Mouse (Mus musculus) induced T-regulatory cell, adult 2 months (primary cell): ENCODE results near the gene Scd1.
"Not testable (repeated sequence)": the region's sequence is repeated elsewhere in the genome, so short reads cannot be mapped to it uniquely, and the experiment has no call there.

Source experiments
- DNase-seq: peaks from one replicate; pipeline ENCODE4 v3.0.0-alpha.2; 2012; ENCODE audit warnings: low read depth

Gene Scd1

GRCm38 (mm10) chr19:44396742-44397141 lies 10.9 kb downstream of the Scd1 start:
- no peak for DNase-seq

- no peak for DNase-seq
Observed at GRCm38 (mm10) chr19:44394972-44395371, 12.7 kb downstream of the Scd1 start.

DNA sequence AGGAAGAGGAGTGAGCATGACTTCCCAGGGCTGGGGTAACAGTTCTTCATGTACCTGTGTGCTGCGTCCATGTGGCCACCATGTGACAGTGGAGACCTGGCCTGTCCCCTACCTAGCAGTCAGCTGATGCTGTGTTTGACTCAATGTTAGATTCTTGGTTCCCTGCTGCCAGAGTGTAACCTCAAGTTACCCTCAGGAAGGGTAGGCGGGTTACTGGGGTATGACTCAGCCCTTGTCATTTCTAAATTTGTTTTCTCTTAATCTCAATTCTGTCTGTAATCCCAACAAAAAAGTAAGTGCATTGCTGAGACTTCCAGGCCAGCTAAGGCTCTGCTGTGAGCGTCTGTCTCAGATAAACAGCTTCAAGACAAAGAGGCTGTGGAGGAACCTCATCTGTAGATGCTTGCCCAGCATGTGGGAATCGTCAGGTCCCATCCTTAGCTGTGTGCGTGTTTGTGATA lies 13.7 kb downstream of the Scd1 start:
- DNase-seq = no peak

- no peak for DNase-seq
Observed at GRCm38 (mm10) chr19:44392339-44393009, 15.2 kb downstream of the Scd1 start.

GRCm38 (mm10) chr19:44391856-44392255 lies 15.8 kb downstream of the Scd1 start:
- DNase-seq = no peak

GRCm38 (mm10) chr19:44389507-44389906 lies 18.2 kb downstream of the Scd1 start:
- DNase-seq = peak; percentile 27

DNA sequence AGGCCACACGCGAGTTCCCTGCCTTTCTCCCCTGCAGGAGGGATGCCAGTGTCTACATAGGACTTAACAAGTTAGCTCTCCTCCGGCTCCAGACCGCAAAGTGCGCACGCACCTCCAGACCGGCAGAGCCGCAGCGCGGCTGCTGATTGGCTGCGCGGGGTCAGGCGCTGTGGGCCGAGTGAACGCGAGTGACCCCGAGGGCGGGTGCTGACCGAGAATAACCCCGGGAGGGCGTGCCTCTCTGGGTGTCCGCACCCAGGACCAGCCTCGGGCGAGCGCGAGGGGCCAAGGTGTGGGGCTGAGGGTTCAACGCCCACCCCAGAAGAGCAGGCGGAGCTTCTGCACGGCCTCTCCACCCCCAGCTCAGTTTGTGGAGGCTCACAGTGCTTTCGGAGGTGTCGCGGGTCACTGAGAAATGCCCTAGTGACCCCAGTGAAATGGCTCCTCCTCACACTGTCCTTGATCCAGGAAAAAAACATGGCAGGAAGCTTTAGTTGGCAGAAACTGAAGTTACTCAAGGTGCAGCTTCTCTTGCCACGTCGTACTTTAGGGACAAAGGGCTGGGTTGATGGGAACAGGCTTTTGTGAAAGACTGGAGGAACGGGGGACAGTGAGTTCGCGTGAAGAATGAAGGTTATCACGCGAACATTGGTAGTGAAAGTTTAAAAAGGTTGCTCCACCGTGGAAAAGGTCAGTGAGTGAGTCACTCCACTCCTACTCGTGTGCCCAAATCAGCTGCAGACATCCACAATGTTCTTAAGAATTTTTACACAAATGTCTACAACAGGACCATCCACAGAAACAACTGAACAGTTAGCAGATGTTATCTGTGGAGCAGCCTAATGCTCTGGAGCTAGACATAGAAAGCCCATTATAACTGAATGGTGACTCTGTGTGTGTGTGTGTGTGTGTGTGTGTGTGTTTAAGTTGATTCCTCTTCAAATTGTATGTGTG lies 18.9 kb downstream of the Scd1 start:
- peak; percentile 94 for DNase-seq

- no peak for DNase-seq
Observed at GRCm38 (mm10) chr19:44387746-44388474, 19.8 kb downstream of the Scd1 start.

GRCm38 (mm10) chr19:44387089-44387671 lies 20.5 kb downstream of the Scd1 start:
- DNase-seq = peak; percentile 21

DNA sequence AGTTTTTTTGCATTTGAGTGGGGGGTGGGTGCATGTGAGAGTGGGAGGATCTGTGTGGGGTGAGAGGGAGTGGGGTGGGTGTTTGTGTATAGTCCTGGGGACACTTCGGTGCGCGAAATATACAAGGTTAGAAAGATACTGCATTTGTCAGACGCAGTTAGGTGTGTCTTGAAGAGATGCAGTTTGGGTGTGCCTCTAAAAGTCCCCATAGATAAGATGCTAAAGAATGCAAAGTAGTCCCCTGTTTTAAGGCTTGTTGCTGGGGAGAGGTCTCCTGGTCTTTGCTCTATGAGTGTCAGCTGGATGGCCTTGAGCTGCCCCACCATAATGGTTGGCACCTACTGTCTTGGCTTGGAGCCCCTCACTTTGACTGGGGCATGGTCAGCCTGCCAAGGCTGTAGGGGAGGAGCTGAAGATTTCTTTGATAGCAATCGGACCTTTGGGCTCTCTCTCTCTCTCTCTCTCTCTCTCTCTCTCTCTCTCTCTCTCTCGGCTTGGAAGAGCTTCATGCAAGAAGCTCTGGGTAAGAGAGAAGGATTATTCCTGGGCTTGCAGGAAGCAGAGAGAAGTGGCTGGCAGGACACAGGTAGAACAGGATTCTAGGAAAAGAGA lies 21.7 kb downstream of the Scd1 start:
- DNase-seq = no peak

DNA sequence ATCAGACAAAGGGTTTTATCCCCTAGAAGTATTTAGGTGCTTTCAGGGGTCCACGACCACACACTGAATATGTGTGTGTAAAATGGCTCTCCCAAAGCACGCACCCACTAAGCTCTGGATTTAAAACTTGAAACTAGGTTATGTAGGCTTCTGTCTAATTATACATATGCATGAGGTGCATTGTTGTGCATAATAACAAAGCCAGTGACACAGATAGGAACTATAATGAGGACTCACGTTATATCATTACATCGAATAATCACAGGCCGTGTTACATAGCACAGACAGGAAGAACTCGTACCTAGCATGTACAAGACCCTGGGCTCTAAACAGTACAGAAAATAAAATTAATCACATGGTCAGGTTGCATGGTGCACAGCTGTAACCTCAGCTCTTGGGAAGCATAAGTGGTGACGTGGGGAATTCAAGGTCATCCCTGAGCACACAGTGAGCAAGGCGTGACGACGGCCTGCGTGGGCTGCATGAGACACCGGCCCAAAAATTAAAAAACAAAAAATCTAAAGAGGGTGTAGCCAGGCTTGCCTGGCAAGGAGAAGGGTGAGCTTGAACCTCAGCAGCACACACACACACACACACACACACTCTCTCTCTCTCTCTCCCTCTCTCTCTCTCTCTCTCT lies 24.9 kb downstream of the Scd1 start:
- no peak for DNase-seq

DNA sequence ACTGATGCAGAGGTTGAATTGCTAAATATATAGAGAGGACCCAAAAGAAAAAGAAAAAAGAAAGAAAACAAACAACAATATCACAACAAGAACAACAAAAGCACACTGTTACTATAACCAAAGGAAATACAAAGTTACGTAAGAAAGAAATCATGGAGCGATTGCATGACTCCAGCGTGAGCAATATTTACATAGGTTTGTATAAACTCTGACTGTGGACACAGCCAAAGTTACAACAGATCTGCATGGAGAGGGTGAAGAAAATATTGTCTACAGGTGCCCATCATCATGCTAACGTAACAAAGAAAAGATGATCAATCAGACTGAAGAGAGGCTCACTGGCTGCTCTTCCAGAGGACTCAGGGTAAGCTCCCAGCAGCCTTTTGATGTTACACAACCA lies 27.6 kb downstream of the Scd1 start:
- DNase-seq = no peak

DNA sequence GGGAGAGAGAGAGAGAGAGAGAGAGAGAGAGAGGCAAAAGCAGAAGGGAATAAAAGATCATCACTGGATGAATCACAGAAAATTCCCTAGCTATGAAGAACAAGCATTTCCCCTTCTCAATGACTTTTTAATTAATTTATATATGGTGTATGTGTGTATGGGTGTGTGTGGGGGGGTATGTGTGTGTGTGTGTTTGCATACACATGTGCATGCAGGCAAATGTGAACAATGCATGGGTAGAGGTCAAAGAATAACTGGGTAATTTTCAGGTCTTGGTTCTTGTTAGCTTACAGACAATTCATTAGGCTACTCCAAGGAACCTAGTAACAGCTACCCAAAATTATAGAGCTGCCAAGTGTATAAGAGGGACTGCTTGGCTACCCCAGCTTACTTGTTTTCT lies 28.6 kb downstream of the Scd1 start:
- no peak for DNase-seq

DNA sequence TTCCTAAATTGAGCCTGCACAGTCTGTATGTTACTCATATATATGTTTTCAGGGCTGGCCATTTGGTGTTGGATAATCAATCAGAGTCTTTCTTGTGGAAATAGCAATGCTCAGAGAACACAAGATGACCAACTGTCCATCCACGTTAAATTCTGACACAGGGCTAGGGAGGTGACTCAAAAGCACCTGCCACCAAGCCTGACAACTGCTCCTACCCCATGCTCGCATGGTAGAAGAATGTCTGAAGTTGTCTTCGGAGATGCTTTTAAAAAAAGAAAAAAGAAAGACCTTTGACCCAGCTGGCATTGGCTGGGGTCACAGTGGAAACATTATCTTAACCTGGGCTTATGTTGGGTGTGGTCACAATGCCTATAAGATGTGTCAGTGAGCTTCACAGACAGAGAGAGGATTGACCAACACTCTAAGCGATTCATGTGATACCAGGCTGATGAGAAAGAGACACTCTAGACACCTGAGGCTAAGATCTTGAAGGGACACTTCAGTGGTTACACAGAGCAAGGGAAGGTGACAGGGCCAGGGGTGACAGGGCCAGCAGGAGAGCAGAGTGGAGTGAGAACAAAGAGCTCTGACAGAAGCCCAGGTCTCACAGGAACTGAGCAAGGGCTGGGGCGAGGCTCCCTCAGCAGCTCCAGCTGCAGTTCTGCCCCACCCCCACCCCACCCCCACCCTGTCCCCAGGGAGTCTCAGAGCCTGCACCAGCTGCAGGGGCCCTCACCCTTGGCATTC lies 29.9 kb downstream of the Scd1 start:
- DNase-seq = no peak

- no peak for DNase-seq
Observed at GRCm38 (mm10) chr19:44376511-44376951, 31.1 kb downstream of the Scd1 start.

- peak; percentile 90 for DNase-seq
Observed at GRCm38 (mm10) chr19:44372969-44373368, 34.7 kb downstream of the Scd1 start.

DNA sequence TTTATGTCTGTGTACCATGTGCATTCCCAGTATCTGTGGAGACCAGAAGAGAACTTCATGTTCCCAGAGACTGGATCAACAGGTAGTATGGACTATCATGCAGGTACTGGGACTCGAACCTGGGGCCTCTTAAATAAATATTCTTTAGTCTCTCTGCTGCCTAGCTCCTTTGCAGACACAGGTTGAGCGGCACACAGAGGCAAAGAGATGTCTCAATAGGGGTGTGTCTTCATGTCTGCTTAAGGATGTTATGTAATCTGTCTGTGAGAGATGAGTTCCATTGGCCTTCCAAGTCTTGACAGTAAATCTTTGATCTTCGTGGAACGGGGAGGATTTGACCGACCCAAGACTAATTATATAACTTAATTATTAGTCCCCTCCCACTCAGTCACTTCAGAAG lies 37.4 kb downstream of the Scd1 start:
- no peak for DNase-seq

GRCm38 (mm10) chr19:44369371-44369770 lies 38.3 kb downstream of the Scd1 start:
- no peak for DNase-seq

GRCm38 (mm10) chr19:44367076-44367475 lies 40.6 kb downstream of the Scd1 start:
- DNase-seq = not testable (repeated sequence)

GRCm38 (mm10) chr19:44365733-44366132 lies 41.9 kb downstream of the Scd1 start:
- no peak for DNase-seq
